Mouse (Mus musculus) cortical plate, adult 2 months (tissue): ENCODE measurements around the gene Tsga10ip. TPM values are rescaled to one million over a fixed set of nuclear protein-coding genes. Genes with fewer than 3 reads are reported as not detected.

Experiments
- H3K27ac ChIP-seq: fragments of 200-500 bp; 2 replicates; pipeline ENCODE4 v1.5.1; 2012; ENCODE audit warnings: low read length, control low read depth, inconsistent platforms; ENCODE audit not compliant: insufficient read depth
- H3K4me1 ChIP-seq: fragments of 200-500 bp; 2 replicates; pipeline ENCODE4 v1.6.1; 2011; ENCODE audit warnings: low read length; ENCODE audit not compliant: control insufficient read depth, insufficient read depth
- H3K4me3 ChIP-seq: fragments of 200-500 bp; 2 replicates; pipeline ENCODE4 v1.5.1; 2011; ENCODE audit warnings: mild to moderate bottlenecking, low read length, control low read depth; ENCODE audit not compliant: insufficient read depth
- CTCF ChIP-seq: fragments of 200-500 bp; IDR thresholded peaks from 2 replicates; pipeline ENCODE4 v1.5.1; 2011; ENCODE audit warnings: mild to moderate bottlenecking, control low read depth, low read length; ENCODE audit not compliant: insufficient read depth; ENCODE audit errors: extremely low read depth
- POLR2A ChIP-seq: fragments of 200-500 bp; IDR thresholded peaks from 2 replicates; pipeline ENCODE4 v1.6.1; 2011; ENCODE audit warnings: mild to moderate bottlenecking, low read length, control low read depth; ENCODE audit not compliant: insufficient read depth; ENCODE audit errors: extremely low read depth
- polyA plus RNA-seq: library from polyadenylated mRNA; depleted of rRNA; stranded (reverse); fragments of >200 nt; gene quantifications from 2 replicates; pipeline ENCODE4 v1.2.3, GENCODE M21; 2012; rRNA removed

The Tsga10ip gene
- polyA plus RNA-seq, 1 experiment, result not detected

DNA sequence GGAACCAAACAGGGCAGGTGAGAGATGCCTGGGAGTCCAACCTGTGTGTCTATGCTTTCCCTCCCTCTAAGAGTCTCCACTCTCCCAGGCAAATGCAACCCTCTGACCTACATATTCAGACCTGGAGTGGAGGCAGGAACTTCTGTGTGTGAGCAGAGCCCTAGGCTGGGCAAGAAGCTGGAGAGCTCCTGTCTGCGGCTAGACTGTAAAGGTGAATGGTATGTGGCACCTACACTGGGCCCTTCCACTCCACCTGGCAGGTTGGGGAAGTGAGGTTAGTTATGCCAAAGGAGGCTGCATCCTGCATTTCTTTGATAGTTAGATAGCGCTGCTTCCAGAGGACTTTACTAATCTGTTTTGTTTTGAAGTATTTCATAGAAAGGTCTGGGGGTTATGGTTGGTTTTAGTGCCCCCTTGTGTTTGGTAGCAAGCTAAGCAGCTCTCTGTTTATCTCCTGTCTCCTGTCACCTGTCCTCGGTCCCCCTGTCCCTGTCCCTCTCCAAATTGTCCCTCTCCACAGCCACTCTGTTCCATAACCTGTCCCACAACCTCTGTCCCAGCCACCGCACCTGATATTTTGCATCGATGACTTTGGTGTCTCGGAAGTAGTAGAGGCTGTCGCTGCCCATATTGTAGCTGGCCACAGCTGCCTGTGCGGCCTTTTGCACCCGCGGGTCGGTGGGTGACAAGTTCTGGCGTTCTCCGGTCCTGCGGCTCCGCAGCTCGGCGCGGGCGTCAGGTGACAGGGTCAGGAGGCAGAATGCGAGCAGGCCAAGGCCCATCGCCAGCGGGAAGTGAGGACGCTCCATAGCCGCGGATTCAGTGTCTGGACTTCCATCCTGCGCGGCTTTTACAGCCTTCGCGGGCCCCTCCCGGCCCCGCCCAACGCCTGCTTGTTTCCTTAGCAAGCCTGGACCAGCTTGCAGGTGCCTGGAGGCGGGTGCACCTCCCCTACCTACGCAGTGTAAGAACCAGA lies 53.5 kb downstream of the Tsga10ip start:
- Histone ChIP-seq H3K4me1 (no peaks in the 10 kb centered on the region), H3K27ac (no peak overlapping the region), H3K4me3 (peak overlapping the region; percentile 34)
- TF ChIP-seq POLR2A (no peak), CTCF (peak; percentile 55; the same call in 1 of the 2 replicates)

- Histone ChIP-seq H3K27ac (no peak overlapping the region), H3K4me1 (no peaks in the 10 kb centered on the region), H3K4me3 (no peak overlapping the region)
- TF ChIP-seq POLR2A (no peak), CTCF (no peak)
Measured at GRCm38 (mm10) chr19:5348064-5348463, 54.3 kb downstream of the Tsga10ip start.

GRCm38 (mm10) chr19:5345297-5346131 lies 56.8 kb downstream of the Tsga10ip start:
- H3K27ac ChIP-seq, result no peak overlapping the region
- TF ChIP-seq POLR2A, result no peak
- H3K4me3 ChIP-seq, result no peak overlapping the region
- H3K4me1 ChIP-seq, result no peaks in the 10 kb centered on the region

DNA sequence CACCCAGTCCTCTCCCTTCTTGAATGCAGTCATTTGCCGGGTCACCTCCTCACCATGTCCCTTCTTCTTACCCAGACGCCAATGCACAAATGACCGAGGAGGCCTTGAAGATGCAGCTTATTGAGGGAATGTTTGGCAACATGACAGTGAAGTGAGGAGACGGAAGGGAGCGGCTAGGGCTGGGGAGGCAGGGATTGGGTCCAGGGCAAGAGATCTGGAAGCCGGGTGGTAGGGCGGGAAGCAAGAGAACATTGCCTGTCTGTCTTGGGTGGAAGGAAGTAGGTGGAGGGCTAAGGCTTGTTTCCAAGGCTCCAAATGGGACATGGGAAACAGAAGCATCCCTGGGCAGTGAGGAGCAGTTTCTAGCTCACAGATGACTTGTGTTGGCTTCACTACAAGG lies 61.0 kb downstream of the Tsga10ip start:
- H3K4me3 ChIP-seq, result no peak overlapping the region
- no peak overlapping the region for H3K27ac ChIP-seq
- no peaks in the 10 kb centered on the region for H3K4me1 ChIP-seq
- TF ChIP-seq POLR2A (no peak), CTCF (no peak)

Other genes with a start within 250 kb of the Tsga10ip start
- 47.0 and 47.8 TPM in 2 replicates for gene Pacs1, start 129.4 kb downstream of the Tsga10ip start, polyA plus RNA-seq
- gene Sf3b2, start 107.1 kb downstream of the Tsga10ip start, polyA plus RNA-seq, result 151 and 159 TPM in 2 replicates
- gene Gal3st3, start 104.2 kb downstream of the Tsga10ip start, polyA plus RNA-seq, result 61.9 and 62.3 TPM in 2 replicates
- not detected in 2 replicates for gene Catsper1, start 66.8 kb downstream of the Tsga10ip start, polyA plus RNA-seq
- gene Cst6, start 53.0 kb downstream of the Tsga10ip start, polyA plus RNA-seq, result 22.3 and 23.9 TPM in 2 replicates
- gene Eif1ad, start 35.8 kb downstream of the Tsga10ip start, polyA plus RNA-seq, result 26.8 and 27.0 TPM in 2 replicates
- gene Banf1, start 35.4 kb downstream of the Tsga10ip start, polyA plus RNA-seq, result 92.0 and 104 TPM in 2 replicates
- gene Sart1, start 13.8 kb downstream of the Tsga10ip start, polyA plus RNA-seq, result 71.0 and 76.4 TPM in 2 replicates
- 285 and 320 TPM in 2 replicates for gene Drap1, start 22.5 kb upstream of the Tsga10ip start, polyA plus RNA-seq
- gene AI837181, start 22.6 kb upstream of the Tsga10ip start, polyA plus RNA-seq, result 99.8 and 101 TPM in 2 replicates
- gene Fosl1, start 45.0 kb upstream of the Tsga10ip start, polyA plus RNA-seq, result 0.21 TPM in 1 of 2 replicates, not detected in the other
- 23.8 and 24.5 TPM in 2 replicates for gene Ccdc85b, start 55.4 kb upstream of the Tsga10ip start, polyA plus RNA-seq
- gene Fibp, start 58.1 kb upstream of the Tsga10ip start, polyA plus RNA-seq, result 129 and 131 TPM in 2 replicates
- gene Ctsw, start 66.0 kb upstream of the Tsga10ip start, polyA plus RNA-seq, result 0.27 and 0.53 TPM in 2 replicates
- 24.5 and 27.1 TPM in 2 replicates for gene Efemp2, start 71.4 kb upstream of the Tsga10ip start, polyA plus RNA-seq
- 38.6 and 39.5 TPM in 2 replicates for gene Mus81, start 85.9 kb upstream of the Tsga10ip start, polyA plus RNA-seq
- 1,356 and 1,455 TPM in 2 replicates for gene Cfl1, start 87.9 kb upstream of the Tsga10ip start, polyA plus RNA-seq
- 4.7 and 5.7 TPM in 2 replicates for gene 1700020D05Rik, start 101.3 kb upstream of the Tsga10ip start, polyA plus RNA-seq
- 150 and 162 TPM in 2 replicates for gene Snx32, start 108.0 kb upstream of the Tsga10ip start, polyA plus RNA-seq
- 0.02 and 0.04 TPM in 2 replicates for gene Ovol1, start 158.1 kb upstream of the Tsga10ip start, polyA plus RNA-seq
- 3.2 and 3.3 TPM in 2 replicates for gene Ap5b1, start 165.5 kb upstream of the Tsga10ip start, polyA plus RNA-seq
- 50.2 and 61.3 TPM in 2 replicates for gene Rnaseh2c, start 199.3 kb upstream of the Tsga10ip start, polyA plus RNA-seq
- gene Kat5, start 207.7 kb upstream of the Tsga10ip start, polyA plus RNA-seq, result 111 and 115 TPM in 2 replicates
- gene Rela, start 235.0 kb upstream of the Tsga10ip start, polyA plus RNA-seq, result 30.9 and 32.5 TPM in 2 replicates